Mouse (Mus musculus) MN1 (cell line): ENCODE measurements around the gene Shc2.

Experiments used
- DNase-seq: peaks from one replicate; pipeline ENCODE4 v3.0.0-alpha.2; 2016; ENCODE audit warnings: low spot score

Shc2 gene

GRCm38 (mm10) chr10:79581501-79581900 lies 56.2 kb downstream of the Shc2 start:
- no peak for DNase-seq

DNA sequence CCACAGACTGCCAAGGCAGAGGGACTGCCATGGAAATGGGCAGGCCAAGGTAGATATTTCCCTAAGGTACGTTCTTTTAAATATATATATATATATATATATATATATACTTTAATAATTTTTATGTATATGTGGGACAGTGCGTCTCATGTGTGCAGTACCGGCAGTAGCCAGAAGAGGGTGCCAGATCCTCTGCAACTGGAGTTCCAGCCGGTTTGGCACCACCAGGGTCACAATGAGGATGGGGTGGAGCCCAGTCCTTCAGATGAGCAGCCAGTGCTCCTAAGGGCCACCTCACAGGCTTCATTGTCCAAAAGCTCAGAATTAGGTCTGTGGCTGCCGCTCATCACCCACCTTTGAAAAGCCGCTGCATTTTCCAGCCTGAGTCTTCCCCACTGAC lies 56.9 kb downstream of the Shc2 start:
- no peak for DNase-seq

DNA sequence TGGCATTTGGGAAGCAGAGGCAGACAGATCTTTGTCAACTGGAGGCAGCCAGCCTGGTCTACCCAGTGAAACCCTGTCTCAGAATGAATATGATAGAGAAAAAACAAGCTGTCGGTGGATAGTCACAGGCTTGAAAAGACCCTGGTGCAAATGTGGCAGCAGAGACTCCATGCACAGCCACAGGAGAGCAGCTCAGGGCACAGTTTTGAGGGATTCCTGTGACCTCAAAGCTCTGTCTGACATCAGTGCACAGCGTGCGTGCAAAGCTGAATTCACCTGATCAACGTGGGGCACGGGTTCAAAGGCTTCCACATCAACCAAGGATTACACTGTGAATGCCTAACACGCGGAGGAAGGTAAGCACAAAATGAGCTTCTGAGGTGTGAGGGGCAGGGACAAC lies 57.4 kb downstream of the Shc2 start:
- DNase-seq, result no peak

DNA sequence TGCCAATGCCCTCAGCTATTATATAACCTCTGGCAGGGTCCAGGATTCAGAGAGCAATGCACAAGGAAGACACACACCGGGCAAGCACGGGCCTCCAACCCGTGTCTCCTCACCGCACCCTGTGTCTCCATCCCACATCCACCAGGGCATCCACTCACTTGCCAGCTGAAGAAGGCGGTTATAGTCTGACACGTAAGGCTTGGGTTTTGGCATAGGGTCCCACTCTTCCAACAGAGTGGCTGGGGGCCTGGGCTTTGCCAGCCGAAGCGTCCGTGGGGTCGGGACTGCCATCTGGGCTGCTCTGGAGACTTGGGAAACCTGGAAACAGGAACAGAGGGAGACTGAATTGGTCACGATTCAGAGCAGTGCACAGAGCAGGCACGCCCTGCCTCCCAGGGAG lies 57.9 kb downstream of the Shc2 start:
- DNase-seq, result no peak

DNA sequence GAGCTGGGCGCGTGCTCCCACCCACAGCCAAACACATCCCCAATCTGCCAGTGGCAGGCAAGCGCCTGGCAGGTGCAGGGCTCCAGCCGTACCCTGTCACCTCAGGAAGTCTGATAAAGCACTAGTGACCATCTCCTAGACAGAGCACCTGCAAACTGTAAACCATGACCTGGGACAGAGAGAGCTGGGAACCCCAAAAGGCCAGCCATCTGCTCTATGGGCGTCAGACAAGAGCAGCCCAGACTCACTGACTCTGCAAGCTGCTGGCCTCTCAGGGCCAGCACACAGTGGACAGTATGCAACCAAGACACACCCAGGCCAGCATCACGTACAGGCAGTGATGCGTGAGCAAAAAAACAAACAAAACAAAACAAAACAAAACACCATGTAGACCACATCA lies 58.8 kb downstream of the Shc2 start:
- no peak for DNase-seq

DNA sequence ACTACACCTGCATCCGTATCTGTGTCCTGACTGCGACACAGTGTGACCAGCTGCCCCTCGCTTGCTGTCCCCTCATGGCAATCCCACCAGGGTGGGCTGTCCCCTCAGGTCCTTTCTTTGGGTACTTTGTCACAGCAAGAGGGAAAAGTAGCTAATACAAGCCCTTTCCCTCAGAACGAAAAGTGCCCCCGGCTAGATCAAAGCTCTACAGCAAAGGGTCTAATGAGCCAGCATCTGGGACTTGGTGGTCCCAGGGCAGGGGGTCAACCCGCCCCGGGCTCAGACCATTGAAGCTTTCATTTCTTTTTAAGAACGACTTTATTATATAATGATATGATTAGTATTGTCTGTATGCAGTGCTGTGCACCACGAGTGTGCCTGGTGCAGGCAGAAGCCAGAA lies 59.4 kb downstream of the Shc2 start:
- no peak for DNase-seq

DNA sequence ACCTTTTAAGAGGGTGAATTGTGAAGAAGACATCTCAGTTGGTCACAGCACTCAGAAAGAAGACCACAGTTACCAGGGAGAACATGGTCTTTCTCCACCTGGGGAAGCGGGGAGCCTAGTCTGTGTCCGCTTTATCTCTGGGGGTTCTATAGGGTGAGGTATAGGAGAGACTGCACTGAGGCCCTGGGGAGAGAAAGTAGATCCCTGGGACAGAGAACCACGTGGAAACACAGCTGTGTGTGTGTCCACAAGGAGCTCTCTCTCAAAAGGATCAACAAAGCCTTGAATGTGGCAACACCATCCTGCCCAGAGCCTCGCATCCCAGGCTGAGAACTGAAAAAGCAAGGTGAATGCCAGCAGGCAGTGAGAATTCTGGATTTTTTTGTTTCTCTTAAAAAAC lies 60.3 kb downstream of the Shc2 start:
- DNase-seq, result no peak

- DNase-seq, result no peak
Measured at GRCm38 (mm10) chr10:79575754-79576153, 62.0 kb downstream of the Shc2 start.

GRCm38 (mm10) chr10:79574796-79575195 lies 62.9 kb downstream of the Shc2 start:
- DNase-seq, result no peak

- DNase-seq, result no peak
Measured at GRCm38 (mm10) chr10:79574350-79574749, 63.4 kb downstream of the Shc2 start.

DNA sequence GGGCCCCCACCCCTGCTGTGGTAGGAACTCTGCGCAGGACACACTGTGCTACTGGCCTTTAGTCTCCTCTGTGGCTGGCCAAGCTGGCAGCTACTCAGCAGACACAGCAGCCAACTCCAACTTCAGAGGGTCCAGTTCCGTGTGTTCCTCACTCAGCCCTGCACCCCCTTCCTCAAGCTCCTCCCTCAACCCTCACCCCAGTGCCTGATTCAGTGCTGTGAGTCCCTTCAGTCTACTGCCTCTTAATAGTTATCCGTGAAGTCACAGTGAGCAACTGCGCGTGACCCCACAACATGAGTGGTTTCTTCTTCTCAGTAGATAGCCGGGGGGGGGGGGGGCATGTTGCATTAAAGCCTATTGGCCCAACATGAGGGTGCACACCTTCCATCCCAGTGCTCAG lies 64.1 kb downstream of the Shc2 start:
- no peak for DNase-seq

DNA sequence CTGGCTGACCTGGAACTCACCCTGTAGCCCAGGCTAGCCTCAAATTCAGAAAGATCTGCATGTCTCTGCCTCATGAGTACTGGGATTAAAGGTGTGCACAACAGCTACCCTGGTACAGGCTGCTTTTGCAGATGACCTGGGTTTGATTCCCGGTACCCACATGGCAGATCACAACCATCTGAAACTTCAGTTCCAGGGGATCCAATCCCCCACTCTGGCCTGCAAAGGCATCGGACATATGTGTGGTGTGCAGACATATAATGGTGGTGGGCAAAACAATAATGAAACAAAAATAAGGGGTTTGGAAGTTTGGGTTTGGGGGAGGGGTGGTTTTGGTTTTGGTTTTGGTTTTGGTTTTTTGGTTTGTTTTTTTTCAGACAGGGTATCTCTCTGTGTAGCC lies 66.4 kb downstream of the Shc2 start:
- no peak for DNase-seq

GRCm38 (mm10) chr10:79569921-79570320 lies 67.8 kb downstream of the Shc2 start:
- no peak for DNase-seq
